Mouse (Mus musculus): ENCODE measurements around the gene H1foo. TPM values are rescaled to one million over a fixed set of nuclear protein-coding genes. Genes with fewer than 3 reads are reported as not detected.

Gene H1foo
- total RNA-seq, 2 experiments from 2014 or later = not detected

DNA sequence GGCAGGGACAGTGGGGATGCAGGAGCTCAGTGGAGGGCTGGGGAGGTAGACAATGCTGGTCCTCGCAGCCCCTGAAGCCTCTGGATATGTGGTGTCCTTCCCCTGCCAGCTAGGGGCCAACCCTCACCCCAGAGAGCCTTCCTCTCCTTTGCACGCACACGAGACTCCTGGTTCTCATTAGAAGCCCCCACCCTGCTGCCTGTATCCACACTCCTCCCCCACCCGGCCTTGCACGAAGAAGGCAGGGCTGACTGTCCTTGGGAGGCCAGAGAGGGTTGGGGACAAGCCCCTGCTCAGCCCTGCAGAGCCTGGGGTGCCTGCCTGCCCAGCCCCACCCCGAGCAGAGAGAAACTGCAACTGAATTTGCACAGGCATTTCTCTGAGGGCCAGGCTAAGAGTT, 12.9 kb downstream of the H1foo start:
- no peak for DNase-seq
- intact Hi-C loops (cut with DNase I; ENCODE audit: low total_unique reads) = no loop called here

DNA sequence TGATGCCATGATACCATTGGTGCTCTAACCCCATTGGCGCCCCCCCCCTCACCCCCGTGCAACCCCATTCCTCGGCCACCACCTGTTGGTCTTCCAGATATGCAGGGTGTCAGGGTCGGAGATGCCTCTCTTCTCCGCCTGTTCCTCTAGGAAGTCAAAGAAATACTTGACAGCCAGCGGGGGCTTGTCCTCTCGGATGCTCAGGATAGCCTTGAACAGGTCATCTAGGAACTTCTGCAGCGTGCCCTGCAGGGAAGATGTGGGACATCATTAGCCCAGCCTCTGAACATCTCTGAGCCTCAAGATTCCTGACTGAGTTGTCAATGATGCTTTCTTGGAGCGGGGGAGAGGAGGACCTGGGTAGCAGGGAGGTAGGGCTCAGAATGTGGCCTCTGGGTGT, 13.7 kb downstream of the H1foo start:
- intact Hi-C loops (cut with DNase I; ENCODE audit: low total_unique reads) = no loop called here
- DNase-seq = no peak

- DNase-seq = peak; percentile 89
- intact Hi-C loops (cut with DNase I; ENCODE audit: low total_unique reads) = no loop called here
Observed at GRCm38 (mm10) chr6:115959151-115959691, 14.5 kb downstream of the H1foo start.

- DNase-seq = no peak
- intact Hi-C loops (cut with DNase I; ENCODE audit: low total_unique reads) = no loop called here
Observed at GRCm38 (mm10) chr6:115960322-115960721, 15.6 kb downstream of the H1foo start.

DNA sequence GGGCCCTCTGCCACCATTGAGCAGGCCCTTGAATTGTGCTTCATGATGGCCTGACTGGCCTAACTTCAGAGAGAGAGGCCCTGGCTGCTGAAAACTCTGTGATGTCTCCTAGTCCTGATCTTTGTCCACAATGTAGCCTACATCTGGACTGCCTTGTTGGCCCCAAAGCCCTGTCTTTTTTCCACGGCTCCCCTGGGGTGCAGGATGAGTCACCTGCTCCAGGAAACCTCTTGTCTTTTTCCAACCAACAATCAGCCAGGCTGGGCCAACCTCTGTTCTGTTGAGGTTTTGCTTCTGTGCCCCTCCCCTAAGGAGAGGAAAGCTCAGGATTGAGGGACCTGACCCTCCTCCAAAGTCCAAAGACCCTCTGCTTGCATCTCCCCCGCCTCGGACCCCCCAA, 17.0 kb downstream of the H1foo start:
- intact Hi-C loops (cut with DNase I; ENCODE audit: low total_unique reads) = no loop called here

GRCm38 (mm10) chr6:115962439-115963085, 17.8 kb downstream of the H1foo start:
- intact Hi-C loops (cut with DNase I; ENCODE audit: low total_unique reads) = no loop called here

More for the DNA sequence above, 17.0 kb downstream of the H1foo start:
- DNase-seq = no peak

DNA sequence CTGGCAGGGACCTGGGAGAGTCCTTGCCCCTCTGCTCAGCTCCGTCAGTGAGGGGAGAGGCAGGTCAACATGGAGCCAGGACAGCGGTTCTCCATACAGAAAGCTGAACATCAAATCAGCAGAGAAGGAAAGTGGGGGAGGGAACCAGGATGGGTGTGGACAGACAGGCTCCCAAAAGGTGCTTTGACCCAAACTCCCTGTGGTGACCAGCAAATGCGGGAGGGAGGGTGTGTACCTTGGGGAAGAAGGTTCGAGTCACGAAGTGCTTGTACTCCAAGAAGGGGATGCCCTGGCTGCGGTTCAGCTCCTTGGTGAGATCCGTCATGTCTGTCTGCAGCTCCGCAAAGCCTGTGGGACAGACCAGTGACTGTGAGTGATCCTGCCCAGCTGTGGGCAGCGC, 18.9 kb downstream of the H1foo start:
- intact Hi-C loops (cut with DNase I; ENCODE audit: low total_unique reads) = no loop called here

More at GRCm38 (mm10) chr6:115962439-115963085, 17.8 kb downstream of the H1foo start:
- no peak for DNase-seq

GRCm38 (mm10) chr6:115966227-115966966, 21.7 kb downstream of the H1foo start:
- no peak for DNase-seq

More for the DNA sequence above, 18.9 kb downstream of the H1foo start:
- no peak for DNase-seq

GRCm38 (mm10) chr6:115967291-115967880, 22.6 kb downstream of the H1foo start:
- intact Hi-C loops (cut with DNase I; ENCODE audit: low total_unique reads) = no loop called here
- no peak for DNase-seq

More at GRCm38 (mm10) chr6:115966227-115966966, 21.7 kb downstream of the H1foo start:
- intact Hi-C loops (cut with DNase I; ENCODE audit: low total_unique reads) = no loop called here

GRCm38 (mm10) chr6:115968086-115968485, 23.3 kb downstream of the H1foo start:
- intact Hi-C loops (cut with DNase I; ENCODE audit: low total_unique reads) = no loop called here
- no peak for DNase-seq

GRCm38 (mm10) chr6:115968700-115969099, 24.0 kb downstream of the H1foo start:
- intact Hi-C loops (cut with DNase I; ENCODE audit: low total_unique reads) = no loop called here
- no peak for DNase-seq

DNA sequence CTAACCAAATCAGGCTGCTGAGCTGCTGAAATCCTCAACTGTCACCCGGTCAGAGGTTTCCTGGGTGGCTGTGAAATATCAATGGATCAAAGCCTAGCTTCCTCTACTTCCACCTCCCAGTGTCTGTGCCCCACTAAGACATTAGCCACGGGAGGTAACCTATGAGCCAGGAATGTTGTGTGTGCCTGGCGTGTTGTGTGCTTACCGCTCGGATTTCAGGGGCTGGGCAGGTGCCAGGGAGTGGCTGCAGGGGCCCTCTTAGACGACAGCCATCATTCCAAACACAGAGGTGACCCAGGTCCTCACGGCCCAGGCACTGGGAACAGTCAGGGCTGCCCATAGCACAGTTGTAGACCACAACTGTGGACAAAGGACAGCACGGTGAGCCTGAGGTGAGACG, 24.4 kb downstream of the H1foo start:
- DNase-seq = peak; percentile 39
- intact Hi-C loops (cut with DNase I; ENCODE audit: low total_unique reads) = no loop called here

DNA sequence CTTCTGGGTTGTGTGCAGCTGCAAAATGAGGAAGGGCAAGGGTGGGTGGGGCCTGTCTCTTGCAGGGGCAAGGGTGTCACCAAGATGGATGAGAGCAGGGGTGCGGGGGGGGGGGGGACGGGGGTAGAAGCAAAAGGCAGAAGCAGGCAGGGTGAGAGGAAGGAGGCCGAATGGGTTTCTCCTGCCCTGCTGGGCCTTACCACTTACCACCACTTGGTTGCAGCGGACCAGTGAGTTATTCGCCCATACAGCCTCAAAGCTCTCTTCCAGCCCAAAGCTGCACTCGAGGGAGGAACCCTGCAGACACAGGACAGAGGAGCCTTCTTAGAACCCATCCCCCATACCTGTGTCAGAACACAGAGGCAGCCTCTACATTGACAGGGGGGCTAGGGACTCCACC, 25.2 kb downstream of the H1foo start:
- no peak for DNase-seq
- intact Hi-C loops (cut with DNase I; ENCODE audit: low total_unique reads) = loop anchor here (5.0 kb wide), 1 partner anchor 68 kb away; no protein-coding TSS in a partner anchor

- intact Hi-C loops (cut with DNase I; ENCODE audit: low total_unique reads) = loop anchor here (5.0 kb wide), 1 partner anchor 69 kb away; no protein-coding TSS in a partner anchor
- peak; percentile 44 for DNase-seq
Observed at GRCm38 (mm10) chr6:115971273-115972060, 26.7 kb downstream of the H1foo start.

GRCm38 (mm10) chr6:115972083-115972764, 27.5 kb downstream of the H1foo start:
- DNase-seq = peak; percentile 41
- intact Hi-C loops (cut with DNase I; ENCODE audit: low total_unique reads) = loop anchor here (5.0 kb wide), 1 partner anchor 70 kb away; no protein-coding TSS in a partner anchor

DNA sequence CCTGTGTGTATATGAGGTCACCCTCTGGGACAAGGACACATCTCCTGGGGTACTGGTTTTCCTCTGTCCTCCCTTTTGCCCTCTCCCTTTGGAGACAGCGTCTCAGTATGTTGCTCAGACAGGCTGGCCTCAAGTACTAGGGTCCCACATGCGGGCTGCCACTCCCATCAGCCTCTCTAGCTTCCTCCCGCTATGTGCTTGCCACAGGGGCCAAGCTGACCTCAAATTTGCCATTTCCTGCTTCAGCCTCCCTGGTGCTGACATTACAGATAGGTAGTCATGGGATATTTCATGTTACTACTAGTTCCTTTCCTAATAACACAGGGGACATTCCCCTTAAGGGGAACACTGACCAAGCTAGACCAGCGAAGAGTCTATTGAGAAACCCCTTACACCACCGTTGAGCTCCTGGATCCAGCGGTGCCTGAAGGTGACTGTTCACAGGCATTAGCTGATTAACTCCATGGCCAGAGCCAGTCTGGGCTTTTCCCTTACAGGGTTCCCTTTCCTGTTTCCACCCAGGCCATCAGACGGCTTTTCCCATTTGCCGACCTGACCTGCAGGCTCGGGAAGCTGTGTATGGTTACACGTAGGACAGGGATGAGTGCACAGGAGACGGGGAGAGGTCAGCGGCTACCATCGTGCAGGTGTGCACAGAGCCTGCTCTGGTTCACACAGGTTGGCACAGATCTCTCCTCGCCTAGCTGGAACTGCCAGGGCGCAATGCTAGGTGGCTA, 28.6 kb downstream of the H1foo start:
- intact Hi-C loops (cut with DNase I; ENCODE audit: low total_unique reads) = loop anchor here (5.0 kb wide), 1 partner anchor 71 kb away; no protein-coding TSS in a partner anchor
- no peak for DNase-seq

- DNase-seq = no peak
- intact Hi-C loops (cut with DNase I; ENCODE audit: low total_unique reads) = loop anchor here (5.0 kb wide), 1 partner anchor 72 kb away; no protein-coding TSS in a partner anchor
Observed at GRCm38 (mm10) chr6:115973881-115974662, 29.3 kb downstream of the H1foo start.
